Mouse (Mus musculus) thymus, adult 18-20 months (tissue): Measurements from ENCODE around the gene Fam111a.

Experiments
- DNase-seq, 2 experiments: peaks; one replicate each; pipeline ENCODE4 v3.0.0; 2022; ENCODE audit warnings: mixed read lengths in 2 of 2

Gene Fam111a

GRCm38 (mm10) chr19:12634259-12634658, 88.7 kb downstream of the Fam111a start:
- no peak for DNase-seq

GRCm38 (mm10) chr19:12634963-12635362, 89.4 kb downstream of the Fam111a start:
- DNase-seq = no peak

- no peak for DNase-seq
Measured at GRCm38 (mm10) chr19:12636863-12637262, 91.3 kb downstream of the Fam111a start.

- no peak for DNase-seq
Measured at GRCm38 (mm10) chr19:12638049-12638448, 92.5 kb downstream of the Fam111a start.
